21 mouse cellular contexts compared by ENCODE assay signal in the genomic region with DNA sequence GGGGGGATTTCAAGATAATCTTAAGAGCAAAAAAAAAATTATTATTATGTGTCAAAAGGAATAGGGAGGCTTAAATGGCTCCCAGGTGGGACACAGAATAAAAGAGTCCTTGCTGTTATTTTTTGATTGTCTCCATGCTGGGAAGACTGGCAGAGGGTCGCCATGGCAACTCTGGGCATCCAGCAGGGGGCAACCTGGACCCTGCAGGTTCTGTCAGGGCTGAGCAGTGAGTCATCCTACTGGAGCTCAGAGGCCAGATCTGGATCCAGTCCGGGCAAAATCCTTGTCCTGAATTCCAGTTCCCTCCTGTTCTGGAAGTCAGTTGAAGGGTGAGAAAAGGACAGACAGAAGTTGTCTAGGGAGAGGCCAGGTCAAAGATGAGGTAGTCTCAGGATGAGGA.
A peak's percentile ranks its signal among the peaks of the same experiment; 100 is the strongest.
DNase-seq lines count a peak whose midpoint lies in the region; ATAC-seq and TF ChIP-seq lines count a peak whose summit lies in the region.
"Had no signal": no experiment of that assay in that cellular context is flagged by ENCODE, and none has a peak within 500 bp of the region (broad histone marks: within the 10 kb centered on the region; RNA-seq: fewer than 3 reads in every experiment).

No protein-coding gene starts in this region.

- no peak for TF ChIP-seq EP300 in stomach, postnatal 0 days (optimal IDR thresholded peaks at IDR 0.05)

- no peak overlapping the region for H3K4me3 ChIP-seq in midbrain, postnatal 0 days (ENCODE audit: low read depth, low read length)
- no peak overlapping the region for H3K4me3 ChIP-seq in midbrain, embryonic 13.5 days (replicated peaks)
- no peak overlapping the region for H3K4me3 ChIP-seq in stomach, postnatal 0 days (ENCODE audit: low read depth, low read length)
- H3K4me3 ChIP-seq: gastrocnemius, adult 2 months; heart, embryonic 10.5 days; limb, embryonic 10.5 days; lung, embryonic 15.5 days; midbrain, embryonic 15.5 days; neural tube, embryonic 15.5 days had no signal

- TF ChIP-seq CTCF in midbrain, postnatal 0 days (IDR thresholded peaks at IDR 0.05), result peak; percentile 26; the same call in 1 of the 2 replicates
- peak; percentile 25; the same call in 1 of the 2 replicates for TF ChIP-seq CTCF in stomach, postnatal 0 days (IDR thresholded peaks at IDR 0.05; ENCODE audit: low read depth)

- intact Hi-C loops in heart, postnatal 10 days (cut with DNase I), result no loop called here

- H3K9ac ChIP-seq in midbrain, postnatal 0 days (replicated peaks; ENCODE audit: low read length, poor library complexity, severe bottlenecking), result no peak overlapping the region
- no peak overlapping the region for H3K9ac ChIP-seq in midbrain, embryonic 13.5 days (replicated peaks)
- H3K9ac ChIP-seq in stomach, postnatal 0 days (ENCODE audit: low read length), result no peak overlapping the region
- H3K9ac ChIP-seq: lung, embryonic 15.5 days; midbrain, embryonic 15.5 days; neural tube, embryonic 15.5 days had no signal

- 0 out of 2 replicates have a peak, but pooled peaks cover 3% of the 10 kb centered on the region for H3K36me3 ChIP-seq in midbrain, postnatal 0 days (ENCODE audit: insufficient read depth, low read length)
- no peaks in the 10 kb centered on the region for H3K36me3 ChIP-seq in midbrain, embryonic 13.5 days
- no peaks in the 10 kb centered on the region for H3K36me3 ChIP-seq in stomach, postnatal 0 days (ENCODE audit: control insufficient read depth, insufficient read depth, low read length)
- H3K36me3 ChIP-seq: heart, embryonic 10.5 days; limb, embryonic 10.5 days; lung, embryonic 15.5 days; midbrain, embryonic 15.5 days had no signal

- no peak overlapping the region for H3K27ac ChIP-seq in midbrain, postnatal 0 days (ENCODE audit: low read depth, low read length)
- H3K27ac ChIP-seq in midbrain, embryonic 13.5 days, result no peak overlapping the region
- H3K27ac ChIP-seq in stomach, postnatal 0 days (replicated peaks), result no peak overlapping the region
- H3K27ac ChIP-seq: gastrocnemius, adult 2 months; heart, embryonic 10.5 days; limb, embryonic 10.5 days; lung, embryonic 15.5 days; midbrain, embryonic 15.5 days; neural tube, embryonic 15.5 days had no signal

- H3K27me3 ChIP-seq in midbrain, postnatal 0 days (ENCODE audit: insufficient read depth, low read length), result no peaks in the 10 kb centered on the region
- H3K27me3 ChIP-seq in midbrain, embryonic 13.5 days, result peaks cover 9% of the 10 kb centered on the region; the same call in 1 of the 2 replicates
- no peaks in the 10 kb centered on the region for H3K27me3 ChIP-seq in stomach, postnatal 0 days (ENCODE audit: control insufficient read depth, insufficient read depth, low read length)
- H3K27me3 ChIP-seq: lung, embryonic 15.5 days; midbrain, embryonic 15.5 days; neural tube, embryonic 15.5 days had no signal

- WGBS in midbrain, postnatal 0 days, result 33% methylated on average over 2 of the region's 2 CpGs
- WGBS in midbrain, embryonic 13.5 days, result 46% methylated on average over 2 of the region's 2 CpGs
- WGBS in stomach, postnatal 0 days, result 32% methylated on average over 2 of the region's 2 CpGs

- H3K4me2 ChIP-seq in midbrain, postnatal 0 days (ENCODE audit: low read depth, low read length, poor library complexity, severe bottlenecking), result no peak overlapping the region
- H3K4me2 ChIP-seq in midbrain, embryonic 13.5 days (replicated peaks), result no peak overlapping the region
- no peak overlapping the region for H3K4me2 ChIP-seq in stomach, postnatal 0 days (replicated peaks; ENCODE audit: low read depth)
- H3K4me2 ChIP-seq: liver, embryonic 11.5 days; lung, embryonic 15.5 days; midbrain, embryonic 15.5 days; neural tube, embryonic 15.5 days had no signal

- peak; percentile 71 to 76 for DNase-seq in cerebellum, postnatal 10 days
- DNase-seq in cerebellum, postnatal 4 days (ENCODE audit: low spot score in 2 of 2), result no peak
- peak; percentile 15 for DNase-seq in kidney, postnatal 10 days
- DNase-seq in kidney, adult 11 months, result no peak
- no peak for DNase-seq in midbrain, postnatal 0 days (ENCODE audit: low spot score)
- no peak for DNase-seq in stomach, postnatal 0 days (ENCODE audit: low spot score)
- no peak for DNase-seq in heart, postnatal 10 days
- DNase-seq: adrenal gland, postnatal 25 days; cerebellum, adult 11-12 months; gastrocnemius, adult 2 months; layer of hippocampus, postnatal 36 days; right cerebral cortex, postnatal 14 days; spleen, adult 18-20 months had no signal

- no peaks in the 10 kb centered on the region for H3K9me3 ChIP-seq in midbrain, postnatal 0 days (ENCODE audit: low read length)
- H3K9me3 ChIP-seq in midbrain, embryonic 13.5 days, result no peaks in the 10 kb centered on the region
- no peaks in the 10 kb centered on the region for H3K9me3 ChIP-seq in stomach, postnatal 0 days (ENCODE audit: control insufficient read depth, low read length)
- H3K9me3 ChIP-seq: heart, embryonic 10.5 days; limb, embryonic 10.5 days; lung, embryonic 15.5 days; midbrain, embryonic 15.5 days; neural tube, embryonic 15.5 days had no signal

- H3K4me1 ChIP-seq in midbrain, postnatal 0 days (ENCODE audit: insufficient read depth, low read length), result peaks cover 6% of the 10 kb centered on the region; the same call in 1 of the 2 replicates
- peaks cover 20% of the 10 kb centered on the region for H3K4me1 ChIP-seq in midbrain, embryonic 13.5 days (replicated peaks)
- no peaks in the 10 kb centered on the region for H3K4me1 ChIP-seq in stomach, postnatal 0 days (replicated peaks; ENCODE audit: control insufficient read depth, insufficient read depth)

- ATAC-seq in midbrain, postnatal 0 days (ENCODE audit: low FRiP score), result no peak
- no peak for ATAC-seq in midbrain, embryonic 13.5 days
- no peak for ATAC-seq in stomach, postnatal 0 days (ENCODE audit: low FRiP score, low TSS enrichment)
- ATAC-seq: inflammation-experienced regulatory T-cells, adult 6 months; midbrain, embryonic 15.5 days had no signal

Comparison
In these comparisons a context has a peak if more than half of its experiments do, and no peak if none do; other contexts are left out.
1. DNase-seq: peak in cerebellum, postnatal 10 days (2 of 2) and kidney, postnatal 10 days (single experiment); none in cerebellum, postnatal 4 days (0 of 2), kidney, adult 11 months (single experiment), midbrain, postnatal 0 days (single experiment), stomach, postnatal 0 days (single experiment) and heart, postnatal 10 days (0 of 2).